Mouse (Mus musculus): Measurements from ENCODE around the gene Ttll5. TPM values are rescaled to one million over a fixed set of nuclear protein-coding genes. Genes with fewer than 3 reads are reported as not detected.

Ttll5 gene
- total and polyA plus RNA-seq, 2 experiments from 2014 or later: 10.4 to 23.9 TPM

GRCm38 (mm10) chr12:85985524-85985923 is 161.1 kb downstream of the Ttll5 start:
- no peak overlapping the region for H3K9ac ChIP-seq (replicated peaks; ENCODE audit: low read length)
- no peak for DNase-seq (ENCODE audit: low spot score)

GRCm38 (mm10) chr12:85986024-85986423 is 161.6 kb downstream of the Ttll5 start:
- peaks cover 18% of the 10 kb centered on the region for H3K4me1 ChIP-seq (ENCODE audit: insufficient read depth, low read length)
- H3K9ac ChIP-seq (replicated peaks; ENCODE audit: low read length): no peak overlapping the region
- no peak for TF ChIP-seq CTCF (IDR thresholded peaks at IDR 0.05; ENCODE audit: low read depth)
- no peak overlapping the region for H3K4me3 ChIP-seq (ENCODE audit: low read length)
- no peak overlapping the region for H3K27ac ChIP-seq
- H3K36me3 ChIP-seq (ENCODE audit: insufficient read depth, low read length): no peaks in the 10 kb centered on the region
- H3K27me3 ChIP-seq (ENCODE audit: insufficient read depth, low read length): no peaks in the 10 kb centered on the region
- ATAC-seq (no peak), DNase-seq (ENCODE audit: low spot score) (no peak)
- no peaks in the 10 kb centered on the region for H3K9me3 ChIP-seq (ENCODE audit: low read length)
- WGBS: 50% methylated on average over 7 of the region's 7 CpGs
- no peak overlapping the region for H3K4me2 ChIP-seq (ENCODE audit: low read depth, low read length)

More at GRCm38 (mm10) chr12:85985524-85985923, 161.1 kb downstream of the Ttll5 start:
- Histone ChIP-seq H3K27me3 (ENCODE audit: insufficient read depth, low read length) (no peaks in the 10 kb centered on the region), H3K4me2 (ENCODE audit: low read depth, low read length) (no peak overlapping the region), H3K4me3 (ENCODE audit: low read length) (no peak overlapping the region), H3K36me3 (ENCODE audit: insufficient read depth, low read length) (no peaks in the 10 kb centered on the region), H3K4me1 (ENCODE audit: insufficient read depth, low read length) (peaks cover 18% of the 10 kb centered on the region), H3K9me3 (ENCODE audit: low read length) (no peaks in the 10 kb centered on the region), H3K27ac (no peak overlapping the region)
- no peak for TF ChIP-seq CTCF (IDR thresholded peaks at IDR 0.05; ENCODE audit: low read depth)
- 71% methylated on average over 4 of the region's 4 CpGs for WGBS
- ATAC-seq: no peak

GRCm38 (mm10) chr12:85986540-85987443 is 162.3 kb downstream of the Ttll5 start:
- H3K4me2 ChIP-seq (ENCODE audit: low read depth, low read length): peak overlapping the region; percentile 31
- H3K9me3 ChIP-seq (ENCODE audit: low read length): no peaks in the 10 kb centered on the region
- H3K4me1 ChIP-seq (ENCODE audit: insufficient read depth, low read length): peaks cover 18% of the 10 kb centered on the region
- H3K4me3 ChIP-seq (ENCODE audit: low read length): no peak overlapping the region
- ATAC-seq (peak; percentile 27; the same call in 1 of the 2 replicates), DNase-seq (ENCODE audit: low spot score) (peak; percentile 75)
- no peaks in the 10 kb centered on the region for H3K27me3 ChIP-seq (ENCODE audit: insufficient read depth, low read length)
- no peak for TF ChIP-seq CTCF (IDR thresholded peaks at IDR 0.05; ENCODE audit: low read depth)
- no peak overlapping the region for H3K9ac ChIP-seq (replicated peaks; ENCODE audit: low read length)
- 21% methylated on average over 13 of the region's 13 CpGs for WGBS
- H3K36me3 ChIP-seq (ENCODE audit: insufficient read depth, low read length): no peaks in the 10 kb centered on the region
- no peak overlapping the region for H3K27ac ChIP-seq

GRCm38 (mm10) chr12:85987444-85987889 is 163.0 kb downstream of the Ttll5 start:
- ATAC-seq: peak; percentile 47; the same call in 1 of the 2 replicates
- Histone ChIP-seq H3K4me3 (ENCODE audit: low read length) (no peak overlapping the region), H3K27ac (no peak overlapping the region), H3K9ac (replicated peaks; ENCODE audit: low read length) (no peak overlapping the region), H3K4me2 (ENCODE audit: low read depth, low read length) (peak overlapping the region; percentile 31; the same call in 1 of the 2 replicates), H3K27me3 (ENCODE audit: insufficient read depth, low read length) (no peaks in the 10 kb centered on the region), H3K9me3 (ENCODE audit: low read length) (no peaks in the 10 kb centered on the region), H3K36me3 (ENCODE audit: insufficient read depth, low read length) (no peaks in the 10 kb centered on the region), H3K4me1 (ENCODE audit: insufficient read depth, low read length) (peaks cover 18% of the 10 kb centered on the region)
- peak; percentile 50 for DNase-seq (ENCODE audit: low spot score)
- no peak for TF ChIP-seq CTCF (IDR thresholded peaks at IDR 0.05; ENCODE audit: low read depth)
- 48% methylated on average over 5 of the region's 5 CpGs for WGBS

GRCm38 (mm10) chr12:85988121-85988520 is 163.7 kb downstream of the Ttll5 start:
- Histone ChIP-seq H3K27ac (no peak overlapping the region), H3K36me3 (ENCODE audit: insufficient read depth, low read length) (no peaks in the 10 kb centered on the region), H3K27me3 (ENCODE audit: insufficient read depth, low read length) (no peaks in the 10 kb centered on the region), H3K4me1 (ENCODE audit: insufficient read depth, low read length) (peaks cover 18% of the 10 kb centered on the region), H3K4me3 (ENCODE audit: low read length) (no peak overlapping the region), H3K4me2 (ENCODE audit: low read depth, low read length) (no peak overlapping the region), H3K9ac (replicated peaks; ENCODE audit: low read length) (no peak overlapping the region), H3K9me3 (ENCODE audit: low read length) (no peaks in the 10 kb centered on the region)
- ATAC-seq (no peak), DNase-seq (ENCODE audit: low spot score) (no peak)
- no peak for TF ChIP-seq CTCF (IDR thresholded peaks at IDR 0.05; ENCODE audit: low read depth)
- WGBS: 79% methylated on average over 4 of the region's 4 CpGs

- Histone ChIP-seq H3K27me3 (ENCODE audit: insufficient read depth, low read length) (no peaks in the 10 kb centered on the region), H3K4me2 (ENCODE audit: low read depth, low read length) (no peak overlapping the region), H3K4me1 (ENCODE audit: insufficient read depth, low read length) (peaks cover 18% of the 10 kb centered on the region), H3K9me3 (ENCODE audit: low read length) (no peaks in the 10 kb centered on the region), H3K4me3 (ENCODE audit: low read length) (no peak overlapping the region), H3K9ac (replicated peaks; ENCODE audit: low read length) (no peak overlapping the region), H3K36me3 (ENCODE audit: insufficient read depth, low read length) (no peaks in the 10 kb centered on the region), H3K27ac (no peak overlapping the region)
- 90% methylated on average over 4 of the region's 4 CpGs for WGBS
- ATAC-seq (no peak), DNase-seq (ENCODE audit: low spot score) (no peak)
- no peak for TF ChIP-seq CTCF (IDR thresholded peaks at IDR 0.05; ENCODE audit: low read depth)
These were observed 164.4 kb downstream of the Ttll5 start for GRCm38 (mm10) chr12:85988818-85989377.

All from hindbrain, postnatal 0 days (tissue).